Mouse (Mus musculus) Muller cell, postnatal 12 days (primary cell): ENCODE data around the gene Notch1.
A peak's percentile ranks its signal among the peaks of the same experiment; 100 is the strongest.

Experiments used
- DNase-seq: peaks from one replicate; pipeline ENCODE4 v3.0.0-alpha.2; 2015; ENCODE audit errors: inconsistent ontology term

Gene Notch1

DNA sequence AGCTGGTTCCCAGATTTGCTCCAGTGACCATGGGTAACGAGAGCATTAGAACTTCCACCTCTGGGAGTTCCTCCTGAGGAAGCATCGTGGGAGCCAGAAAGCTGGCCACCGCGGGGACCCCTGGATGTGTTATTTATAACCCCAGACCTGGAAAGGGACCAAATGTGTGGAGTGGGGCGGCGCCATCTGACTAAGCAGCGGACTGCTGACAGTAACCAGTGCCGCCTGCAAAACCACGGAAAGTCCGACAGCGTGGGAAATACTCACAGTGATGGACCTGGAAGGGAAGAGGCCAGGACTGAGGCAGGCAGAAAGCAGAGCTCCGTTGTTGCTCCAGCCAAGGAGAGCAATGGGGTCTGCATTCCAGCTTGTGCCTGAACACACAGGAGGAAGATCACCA, at the start of gene Notch1:
Notch1 (minus strand) TSS at position 389 of the 400 bp plus-strand sequence.
- peak; percentile 79 for DNase-seq

DNA sequence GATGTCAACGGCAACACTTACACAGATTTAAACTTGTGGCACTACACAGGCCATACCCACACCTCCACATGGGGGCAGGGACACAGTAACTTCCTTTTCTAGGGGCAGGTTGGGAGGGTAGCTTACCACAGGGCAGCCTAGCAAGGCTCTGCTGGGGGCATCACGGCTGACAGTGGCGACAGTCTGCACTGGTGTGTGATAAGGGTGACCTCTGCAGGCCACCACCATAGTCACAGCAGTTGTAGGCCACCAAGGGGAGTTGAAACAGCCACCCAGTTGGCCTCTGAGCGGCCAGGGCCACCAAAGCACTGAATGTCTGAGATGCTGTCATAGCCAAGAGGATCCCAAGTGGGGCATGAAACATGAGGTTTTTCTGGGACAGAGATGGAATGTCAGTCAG, 49.8 kb upstream of the Notch1 start:
- DNase-seq = peak; percentile 60

DNA sequence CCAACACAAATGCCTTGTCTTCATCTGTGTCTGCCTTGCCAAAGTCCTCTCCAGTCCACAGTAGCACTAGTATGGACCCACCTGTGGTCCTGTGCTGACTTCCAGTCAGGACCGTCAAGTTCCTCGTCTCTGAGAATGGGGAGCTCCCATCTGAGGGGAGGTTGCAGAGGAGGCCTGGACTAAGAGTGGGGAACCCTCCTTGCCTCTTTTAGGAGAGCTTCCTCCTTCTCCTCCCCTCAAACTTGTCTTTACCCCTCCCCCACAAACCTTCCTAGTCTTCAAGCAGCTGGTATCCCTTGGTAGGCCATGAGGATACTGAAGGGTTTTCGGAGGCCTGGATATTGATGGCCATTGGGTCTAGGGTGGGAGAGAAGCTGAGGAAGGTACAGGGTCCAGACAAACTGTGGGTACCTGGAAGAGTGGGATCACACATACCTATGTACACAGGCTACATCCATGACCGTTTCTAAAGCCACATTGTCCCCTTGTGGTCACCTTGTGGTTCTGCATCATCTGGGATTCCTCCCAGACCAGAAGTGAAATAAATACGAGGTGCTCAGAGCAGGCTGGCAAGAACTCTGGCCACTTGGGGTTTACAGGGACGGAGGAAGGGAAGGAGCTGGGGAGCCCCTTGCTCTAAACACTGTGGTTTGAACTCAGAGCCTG, 45.0 kb upstream of the Notch1 start:
- DNase-seq = peak; percentile 63

DNA sequence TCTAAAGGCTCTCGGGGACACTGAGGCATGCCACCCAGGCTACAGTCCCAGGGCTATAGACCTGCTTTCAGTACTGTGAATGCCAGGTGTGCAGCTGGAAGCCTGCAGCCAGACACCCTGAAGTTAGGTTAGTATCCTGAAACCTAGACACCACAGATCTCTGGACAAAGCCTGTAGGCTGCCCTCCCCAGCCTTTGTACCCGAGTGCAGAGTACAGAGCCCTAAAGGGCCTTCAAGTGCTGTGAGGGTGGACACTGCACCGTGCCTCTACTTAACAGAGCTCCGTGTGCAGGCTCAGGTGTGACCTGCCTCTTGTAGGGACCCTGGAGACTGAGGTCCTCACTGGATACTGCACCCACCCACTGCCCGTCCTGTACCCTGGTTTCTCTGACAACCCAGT, 44.0 kb upstream of the Notch1 start:
- DNase-seq = no peak

DNA sequence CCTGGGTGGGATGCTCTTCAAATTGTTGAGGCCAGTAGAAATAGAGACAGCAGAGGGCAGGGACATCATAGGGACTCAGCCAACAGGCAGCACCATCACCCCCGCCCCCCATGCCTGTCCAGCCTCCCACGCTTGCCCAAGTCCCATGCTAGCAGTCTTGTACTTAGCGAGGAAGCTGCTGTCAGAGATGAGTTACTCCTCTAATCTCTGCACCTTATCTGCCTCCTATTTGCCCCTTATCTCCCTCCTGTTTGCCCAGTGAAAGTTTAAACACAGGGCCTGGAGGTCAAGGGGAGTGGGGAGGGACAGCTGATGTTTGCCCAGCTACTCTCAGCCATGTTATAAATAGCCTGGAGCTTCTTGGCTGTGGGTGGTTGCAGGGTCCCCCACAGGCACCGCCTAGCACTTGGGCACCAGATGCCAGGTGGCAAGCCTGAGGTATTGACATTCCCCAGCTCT, 40.1 kb upstream of the Notch1 start:
- DNase-seq = no peak

DNA sequence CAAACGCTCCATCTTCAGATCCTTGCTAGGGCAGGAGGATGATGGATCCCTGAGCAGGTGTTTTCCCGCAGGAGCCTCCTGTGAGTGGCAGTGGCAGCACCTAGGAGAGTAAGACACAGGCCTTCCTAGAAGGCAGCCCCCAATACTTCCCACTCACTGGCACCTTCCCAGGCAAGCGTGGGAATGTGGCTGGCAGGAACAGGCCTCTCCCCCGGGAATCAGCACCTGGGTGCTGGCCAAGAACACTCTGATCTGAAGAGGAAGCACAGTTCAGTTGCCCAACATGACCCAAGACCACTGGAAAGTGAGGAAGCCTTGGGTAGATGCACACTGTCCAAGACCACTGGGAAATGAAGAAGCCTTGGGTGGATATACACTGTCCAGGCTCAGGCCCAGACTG, 38.6 kb upstream of the Notch1 start:
- peak; percentile 45 for DNase-seq

DNA sequence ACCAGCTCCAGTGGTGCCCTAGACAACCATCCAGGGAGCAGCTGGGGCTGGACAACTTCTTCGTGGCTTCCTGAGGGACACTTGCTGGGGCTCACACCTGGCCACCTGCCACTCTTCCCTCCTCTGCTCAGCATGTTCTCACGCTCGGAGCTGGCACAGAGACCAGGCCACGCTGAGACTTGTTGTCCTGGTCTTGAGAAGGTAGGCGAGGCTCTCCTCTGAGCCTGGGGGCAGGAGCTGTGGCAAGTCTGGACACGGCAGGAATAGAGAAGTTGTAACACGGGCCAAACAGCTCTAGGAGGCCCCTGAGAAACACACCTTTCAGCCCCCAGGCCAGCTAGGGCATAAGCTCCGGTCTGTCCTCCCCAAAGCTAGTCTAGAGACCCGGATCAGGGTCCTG, 37.4 kb upstream of the Notch1 start:
- DNase-seq = no peak

DNA sequence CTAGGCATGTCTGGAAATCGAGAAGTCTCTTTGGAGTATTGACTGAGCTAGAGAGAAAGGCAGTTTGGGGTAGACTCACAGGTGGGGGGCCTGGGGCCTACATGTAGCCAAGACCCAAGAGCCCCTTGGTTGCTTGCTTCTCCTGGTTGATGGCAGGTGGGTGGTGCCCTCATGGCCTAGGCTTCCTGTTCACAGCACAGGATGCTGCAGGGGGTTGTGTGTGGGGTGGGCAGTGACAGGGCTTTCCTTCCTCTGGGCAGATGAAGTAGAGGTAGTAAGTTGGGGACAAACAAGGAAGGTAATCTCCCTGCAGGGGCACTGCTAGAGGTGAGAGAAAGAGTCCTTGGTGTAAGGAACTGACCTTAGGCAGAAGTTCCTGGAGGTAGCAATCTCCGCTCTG, 35.6 kb upstream of the Notch1 start:
- DNase-seq = no peak

DNA sequence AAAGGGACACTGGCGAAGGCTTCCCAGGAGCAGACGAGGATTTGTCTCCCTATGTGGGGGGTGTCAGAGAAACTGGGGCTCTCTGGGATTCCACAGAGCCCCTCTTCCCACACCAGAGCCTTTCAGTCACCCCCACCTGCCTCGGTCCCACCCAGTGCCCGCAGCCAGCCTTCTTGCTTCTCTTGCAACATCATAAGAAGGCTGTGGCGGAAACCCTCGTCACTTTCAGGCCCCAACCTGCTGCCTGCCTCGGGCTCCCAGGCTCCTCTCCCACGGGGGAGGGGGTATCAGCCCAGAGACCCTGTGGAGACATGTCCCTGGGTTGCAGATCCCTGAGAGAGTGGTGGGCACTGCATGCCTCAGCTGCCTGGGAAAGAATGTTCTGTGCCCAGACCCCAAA, 35.0 kb upstream of the Notch1 start:
- no peak for DNase-seq

DNA sequence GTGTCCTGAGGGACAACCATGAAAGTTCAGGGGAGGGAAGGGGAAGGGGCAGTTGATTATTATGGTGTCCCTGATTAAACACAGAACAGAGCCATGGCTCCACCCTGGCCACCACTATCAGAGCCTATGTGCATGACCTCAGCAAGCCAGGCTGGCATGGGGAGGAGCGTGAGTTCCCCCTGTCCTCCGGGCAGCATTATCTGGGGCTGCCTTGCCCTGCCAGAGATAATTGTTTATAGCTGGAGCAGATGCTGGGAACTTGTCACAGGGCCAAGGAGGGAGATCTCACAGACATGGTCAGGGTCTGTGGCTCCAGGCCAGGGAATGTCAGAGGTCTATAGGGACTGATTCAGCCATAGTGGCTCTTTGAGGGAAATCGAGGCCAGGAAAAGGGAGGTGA, 34.3 kb upstream of the Notch1 start:
- no peak for DNase-seq

DNA sequence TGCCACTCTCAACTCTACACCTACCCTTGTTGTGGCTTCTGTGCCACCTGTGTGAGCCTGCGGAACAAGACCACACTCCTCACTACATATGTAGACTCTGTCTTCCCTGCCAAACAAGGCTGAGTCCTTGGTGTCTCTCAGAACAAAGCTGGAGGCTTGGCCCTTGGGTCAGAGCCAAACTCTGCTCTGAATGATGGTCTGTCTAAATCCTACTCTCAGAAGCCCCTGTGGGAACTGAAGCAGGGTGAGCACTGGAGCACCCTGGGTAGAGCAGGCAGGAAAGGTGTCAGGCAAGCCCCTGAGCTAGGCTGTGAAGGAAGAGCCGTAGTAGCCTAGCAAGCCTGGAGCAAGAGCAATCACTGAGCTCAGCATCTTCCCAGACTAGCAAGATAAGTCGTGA, 33.7 kb upstream of the Notch1 start:
- no peak for DNase-seq

DNA sequence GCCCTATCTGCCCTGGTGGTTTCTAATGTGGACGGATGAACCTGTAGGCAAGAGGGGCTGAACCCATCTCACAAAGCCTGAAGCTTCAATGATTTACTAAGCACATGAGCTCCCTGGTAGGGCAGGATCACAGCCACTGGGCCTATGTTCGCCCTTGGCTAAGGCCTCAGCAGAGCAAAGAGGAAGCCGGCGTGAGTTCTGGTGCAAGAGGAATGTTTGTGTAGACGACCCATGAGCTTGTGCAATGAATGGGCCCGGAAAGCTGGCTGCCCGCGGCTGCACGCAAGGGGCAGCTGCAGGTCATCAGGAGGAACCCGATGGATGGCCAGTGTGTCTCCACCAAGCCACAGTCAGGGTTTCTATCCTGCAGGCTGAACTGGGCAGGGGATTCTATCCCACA, 33.3 kb upstream of the Notch1 start:
- DNase-seq = peak; percentile 48

DNA sequence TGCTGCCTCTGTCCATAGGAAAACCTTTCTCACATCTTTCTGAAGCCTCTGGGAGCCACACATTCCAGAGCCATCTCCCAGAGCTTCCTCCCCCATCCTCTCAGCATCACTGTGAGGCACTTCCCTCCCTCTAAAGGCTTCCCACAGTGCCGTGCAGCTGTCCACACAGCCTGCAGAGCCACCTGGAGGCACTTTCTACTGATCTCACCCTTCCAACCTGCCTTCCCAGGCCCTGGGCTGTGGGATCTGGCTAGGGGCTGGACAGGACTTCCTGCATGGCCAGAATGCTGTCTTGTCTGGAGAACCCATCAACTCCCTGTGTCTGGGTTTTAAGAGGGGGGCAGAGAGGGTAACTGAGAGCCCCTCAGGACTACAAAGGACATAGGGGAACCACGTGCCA, 31.0 kb upstream of the Notch1 start:
- DNase-seq = peak; percentile 55

DNA sequence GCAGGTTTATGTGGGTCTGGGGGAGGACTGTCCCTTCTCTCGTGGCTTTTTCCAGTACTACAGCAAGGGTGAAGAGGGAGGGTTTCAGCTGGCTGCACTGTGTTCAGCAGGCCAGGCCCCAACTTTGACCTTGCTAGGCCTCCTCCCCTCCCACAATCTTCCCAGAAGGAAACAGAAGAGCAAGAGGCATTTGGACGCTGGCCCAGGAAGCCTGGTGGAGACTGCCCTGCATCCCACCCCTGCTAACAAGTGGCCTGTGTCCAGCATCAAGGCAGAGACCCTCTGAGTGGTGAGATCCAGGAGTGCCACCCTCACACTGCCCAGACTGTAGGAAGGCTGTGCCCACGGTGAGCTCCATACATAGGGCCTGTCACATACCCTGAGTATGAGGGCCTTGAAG, 27.8 kb upstream of the Notch1 start:
- DNase-seq = no peak

DNA sequence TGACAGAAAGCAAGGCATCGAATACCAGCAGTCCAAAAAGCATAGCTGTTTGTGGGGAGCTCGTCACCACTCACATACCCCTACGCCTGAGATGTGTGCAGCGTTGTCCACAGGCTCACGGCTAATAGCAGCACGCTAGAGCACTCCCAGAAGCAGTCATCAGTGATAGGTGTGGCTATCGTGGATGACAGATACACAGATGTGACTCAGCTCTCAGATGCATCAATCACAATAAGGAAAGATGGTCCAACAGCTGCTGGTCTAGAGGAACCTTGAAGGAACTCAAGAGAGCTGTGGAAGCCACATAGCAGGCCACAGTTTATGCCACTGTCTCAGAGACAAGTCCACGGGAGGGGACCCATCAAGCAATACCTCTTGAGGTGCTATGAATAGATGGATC, 27.3 kb upstream of the Notch1 start:
- no peak for DNase-seq

DNA sequence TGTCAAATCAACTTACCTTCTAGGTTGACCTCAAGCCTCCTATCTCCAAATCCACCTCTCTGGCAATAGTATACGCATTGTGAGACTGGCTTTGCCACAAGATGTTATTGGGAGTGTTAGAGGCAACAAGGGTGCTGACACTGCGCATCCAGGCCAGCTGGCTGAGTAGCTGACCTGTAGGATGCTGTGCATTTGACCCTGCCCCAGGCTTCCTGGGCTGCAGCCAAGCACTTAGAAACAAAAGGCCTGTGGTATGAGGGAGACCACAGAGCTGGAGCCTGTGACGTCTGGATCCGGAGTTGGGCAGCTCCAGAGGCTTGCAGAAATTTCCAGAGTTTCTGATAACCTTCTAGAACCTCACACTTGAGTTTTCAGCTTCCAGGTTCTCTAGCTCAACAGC, 26.7 kb upstream of the Notch1 start:
- DNase-seq = peak; percentile 90

DNA sequence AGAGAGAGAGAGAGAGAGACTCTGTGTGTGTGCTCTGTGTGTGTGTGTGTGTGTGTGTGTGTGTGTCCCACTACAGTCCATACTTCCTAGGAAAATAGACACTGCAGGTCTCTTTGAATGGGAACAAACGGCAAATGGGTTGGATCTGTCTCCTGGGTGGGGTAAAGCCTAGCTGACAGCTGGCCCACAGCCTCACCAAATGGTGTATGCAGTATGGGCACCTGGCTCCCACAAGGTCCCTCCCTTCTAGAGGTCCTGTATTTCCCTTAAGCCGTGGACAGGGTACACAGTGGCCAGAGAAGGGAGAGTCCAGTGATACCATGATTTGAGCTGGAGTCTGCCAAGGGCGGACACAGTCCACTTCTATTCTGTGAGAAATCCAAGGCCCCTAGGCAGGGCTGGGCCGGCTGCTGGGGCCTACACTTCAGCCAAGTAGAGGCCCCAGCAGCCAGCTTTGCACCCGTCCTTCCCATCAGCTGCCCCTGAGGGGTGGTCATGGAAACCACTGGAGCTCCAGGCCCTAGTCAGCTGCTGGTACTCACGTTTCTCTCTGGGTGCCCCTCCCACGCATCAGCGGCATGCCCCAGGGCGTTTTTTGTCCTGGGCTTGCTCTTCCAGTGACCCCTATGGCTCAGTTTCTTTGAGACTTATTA, 24.9 kb upstream of the Notch1 start:
- DNase-seq = peak; percentile 47

DNA sequence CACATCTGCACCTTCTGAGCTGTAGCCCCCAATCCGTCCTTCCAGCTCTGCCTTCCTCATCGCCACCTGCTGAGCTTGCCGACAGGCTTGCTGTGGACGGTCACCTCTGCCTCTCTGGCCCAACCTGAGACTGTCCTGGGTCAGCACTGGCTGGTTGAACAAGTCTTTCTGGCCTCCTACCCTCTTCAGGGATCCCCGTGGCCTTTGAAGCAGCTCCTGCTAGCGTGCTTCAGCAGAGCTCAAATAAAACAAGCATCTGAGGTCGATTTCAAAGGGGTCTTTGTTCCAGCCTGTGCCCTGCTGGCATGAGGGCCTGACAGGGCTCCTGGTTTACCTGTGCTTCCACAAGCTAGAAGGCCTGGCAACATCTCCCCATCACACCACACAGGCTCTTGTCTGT, 24.3 kb upstream of the Notch1 start:
- no peak for DNase-seq

DNA sequence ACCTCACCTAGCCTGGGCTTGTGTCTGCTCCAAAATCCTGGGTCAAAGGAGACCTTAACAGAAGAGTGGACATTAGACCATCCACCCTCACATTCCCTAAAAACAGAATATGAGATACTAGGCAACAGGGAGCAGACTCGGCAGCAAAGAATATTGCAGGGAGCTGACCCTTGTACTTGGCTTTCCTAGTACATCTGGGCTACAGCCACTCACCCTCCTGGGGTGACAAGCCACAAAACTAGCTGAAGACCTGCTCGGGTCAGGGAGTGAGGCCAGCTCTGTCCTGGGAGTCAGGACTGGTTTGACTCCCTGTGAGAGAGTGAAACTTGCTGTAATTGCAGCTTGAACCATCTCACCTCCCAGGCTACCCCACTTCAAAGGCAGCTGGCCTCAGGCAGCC, 23.1 kb upstream of the Notch1 start:
- no peak for DNase-seq

DNA sequence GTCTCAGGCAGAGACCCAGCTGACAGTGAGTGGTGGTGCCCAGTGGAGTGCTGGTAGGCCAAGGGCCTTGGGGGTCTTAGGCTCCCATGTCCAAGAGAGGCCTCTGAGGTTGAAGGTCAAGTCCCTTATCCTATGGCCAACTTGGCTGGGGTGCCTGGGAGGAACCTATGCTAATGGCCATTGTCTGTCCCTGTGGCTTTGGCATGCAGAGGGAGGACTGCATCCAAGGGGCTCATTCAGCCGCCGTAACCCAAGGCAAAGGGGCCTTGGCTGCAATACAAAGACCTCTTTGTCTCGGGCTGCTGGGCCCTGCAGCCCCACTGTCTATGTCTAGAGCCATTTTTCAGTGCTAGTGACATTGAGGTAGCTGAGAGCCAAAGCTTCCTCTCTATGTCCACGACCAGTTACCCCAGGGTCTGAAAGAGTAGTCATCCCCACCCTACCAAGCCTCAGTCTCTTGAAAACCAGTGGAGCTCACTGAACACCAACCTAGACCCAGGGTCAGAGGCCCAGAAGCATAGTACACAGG, 19.1 kb upstream of the Notch1 start:
- peak; percentile 87 for DNase-seq

DNA sequence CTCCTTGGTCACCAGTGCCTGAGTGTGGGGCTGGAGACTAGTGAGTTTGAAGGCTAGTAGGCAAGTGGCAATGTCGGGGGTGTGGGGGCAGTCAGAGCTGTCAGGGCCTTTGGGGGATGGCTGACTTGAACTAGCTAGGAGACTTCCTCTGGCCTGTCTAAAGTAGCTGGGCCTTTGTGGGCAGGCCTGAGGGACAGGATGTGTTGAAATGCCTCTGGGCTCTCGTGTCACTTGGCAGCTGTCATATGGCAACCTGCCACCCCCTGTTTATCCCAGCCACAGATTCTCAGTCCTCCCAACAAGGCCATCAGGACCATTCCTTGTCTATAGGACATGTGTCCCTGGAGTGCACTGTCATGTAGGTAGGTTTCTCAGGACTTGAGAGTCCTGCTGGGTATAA, 18.2 kb upstream of the Notch1 start:
- peak; percentile 92 for DNase-seq

DNA sequence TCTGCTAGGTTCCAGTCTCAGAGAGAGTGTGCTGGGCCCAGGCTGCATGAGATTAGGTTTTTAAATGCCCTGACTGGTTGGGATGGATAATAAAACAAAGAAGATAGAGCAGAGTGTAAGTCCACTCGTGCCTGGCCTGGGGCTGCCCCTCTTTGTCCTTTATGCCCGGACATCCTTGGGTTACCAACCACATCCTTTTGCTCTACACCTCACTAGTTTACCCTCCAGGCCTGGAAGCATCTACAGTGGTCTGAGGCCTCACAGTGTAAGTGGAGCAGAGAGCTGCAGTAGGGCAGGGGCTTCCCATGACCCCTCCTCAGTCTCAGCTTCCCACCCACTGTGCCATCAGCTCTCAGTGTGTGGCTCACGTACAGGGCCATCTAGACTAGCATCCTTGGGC, 17.7 kb upstream of the Notch1 start:
- DNase-seq = no peak

DNA sequence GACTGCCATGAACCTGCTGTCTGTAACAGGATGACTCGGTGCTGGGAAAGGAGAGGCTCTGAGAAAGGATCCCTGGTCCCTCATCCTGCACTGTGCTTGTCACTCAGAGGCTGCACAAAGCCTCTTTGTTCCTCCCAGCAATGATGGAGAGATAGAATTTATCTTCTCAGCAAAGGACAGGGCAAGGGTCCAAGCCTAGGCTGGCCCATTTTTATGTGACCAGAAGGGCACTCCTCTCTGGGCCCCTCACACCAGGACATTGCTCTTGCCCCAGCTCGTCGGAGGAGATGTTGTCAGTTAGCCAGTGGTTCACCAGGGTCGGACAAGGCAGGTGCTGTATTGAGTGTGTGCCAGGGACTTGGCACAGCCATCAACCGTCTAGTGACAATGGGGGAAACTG, 16.8 kb upstream of the Notch1 start:
- DNase-seq = peak; percentile 90
